Mouse (Mus musculus) kidney, postnatal 10 days (tissue): ENCODE results near the gene Col26a1.
"Not testable (repeated sequence)": the region's sequence is repeated elsewhere in the genome, so short reads cannot be mapped to it uniquely, and the experiment has no call there.

ENCODE experiments used
- DNase-seq: peaks from one replicate; pipeline ENCODE4 v3.0.0; 2021; ENCODE audit warnings: mixed read lengths

Gene Col26a1

DNA sequence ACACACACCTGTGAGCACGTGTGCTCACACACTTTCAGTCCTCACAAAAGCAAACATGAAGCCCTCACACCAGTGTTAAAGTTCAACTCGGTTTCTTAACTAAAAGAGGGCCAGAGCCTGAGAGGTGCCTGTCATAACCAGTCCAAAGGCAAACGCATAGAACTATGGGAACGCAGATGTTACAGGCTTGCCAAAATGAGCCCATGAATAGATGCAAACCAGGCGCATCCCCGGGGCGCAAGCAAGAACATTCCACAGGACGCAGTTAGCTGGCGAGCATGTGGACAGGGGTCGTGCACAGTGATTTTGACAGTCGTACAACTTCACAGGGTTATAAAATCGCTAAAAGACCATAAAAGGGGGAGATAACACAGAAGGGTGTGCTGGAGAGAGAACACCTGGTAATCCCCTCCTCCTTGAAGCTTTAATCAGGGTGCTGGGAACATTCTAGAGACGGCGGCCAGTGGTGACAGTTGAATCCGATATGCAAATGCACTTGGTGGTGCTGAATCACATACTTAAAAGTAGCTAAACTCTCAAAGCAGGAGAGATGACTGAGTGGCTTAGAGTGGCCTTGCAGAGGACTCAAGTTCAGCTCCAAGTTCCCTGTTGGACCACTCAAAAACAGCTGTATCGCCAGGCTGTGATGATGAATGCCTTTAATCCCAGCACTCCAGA lies 76.5 kb downstream of the Col26a1 start:
- no peak for DNase-seq

DNA sequence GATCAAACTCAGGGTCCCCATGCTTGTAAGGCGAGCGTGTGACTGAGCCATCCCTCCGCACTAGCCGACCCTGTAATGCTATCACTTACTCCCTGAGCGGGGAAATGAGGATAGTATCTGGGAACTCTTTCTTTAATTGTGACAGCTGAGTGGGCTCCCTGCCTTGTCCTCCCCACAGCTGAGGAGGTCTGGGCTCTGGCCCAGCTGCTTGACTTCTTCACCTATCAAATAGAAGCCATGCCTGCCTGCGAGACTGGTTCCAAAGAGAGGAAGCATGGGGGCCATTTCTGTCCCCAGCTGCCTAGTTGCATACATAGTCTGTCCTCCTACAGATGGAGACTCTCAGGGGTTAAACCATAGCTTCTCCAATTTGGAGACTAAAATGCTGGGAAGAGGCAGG lies 78.0 kb downstream of the Col26a1 start:
- DNase-seq: peak; percentile 36

DNA sequence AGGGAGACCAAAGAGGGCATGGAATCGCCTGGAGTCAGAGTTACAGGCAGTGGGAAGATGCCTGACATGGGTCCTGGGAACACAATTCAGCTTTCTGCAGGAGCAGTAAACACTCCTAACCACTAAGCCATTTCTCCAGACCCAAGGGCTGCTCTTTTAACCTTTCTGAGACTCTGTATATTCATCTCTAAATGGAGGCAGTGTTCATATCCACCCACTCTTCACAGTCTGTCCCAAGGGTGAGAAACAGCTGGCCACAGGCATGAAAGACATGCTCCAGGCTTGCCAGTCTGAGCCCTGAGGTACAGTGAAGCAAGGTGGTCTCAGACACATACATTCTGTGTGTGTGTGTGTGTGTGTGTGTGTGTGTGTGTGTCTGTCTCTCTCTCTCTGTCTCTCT lies 78.8 kb downstream of the Col26a1 start:
- no peak for DNase-seq

DNA sequence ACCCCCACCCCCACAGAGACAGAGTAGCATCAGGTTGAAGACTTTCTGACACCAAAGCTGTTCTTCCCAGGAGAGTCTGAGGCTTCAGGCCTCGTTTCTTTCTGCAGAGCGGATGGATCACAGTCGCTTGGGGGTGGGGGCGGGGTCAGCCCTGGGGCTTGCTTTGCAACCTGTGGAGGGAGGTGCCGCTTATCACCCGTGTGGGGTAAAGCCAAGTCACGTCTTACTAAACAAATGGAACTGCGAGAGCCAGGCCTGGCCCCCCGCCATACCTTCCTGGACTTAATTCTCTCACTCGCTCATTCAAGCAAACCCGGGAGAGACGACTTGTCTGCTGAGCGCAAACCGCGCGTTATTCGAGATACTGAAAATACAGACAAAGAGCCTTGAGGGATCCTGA lies 80.3 kb downstream of the Col26a1 start:
- peak; percentile 47 for DNase-seq

DNA sequence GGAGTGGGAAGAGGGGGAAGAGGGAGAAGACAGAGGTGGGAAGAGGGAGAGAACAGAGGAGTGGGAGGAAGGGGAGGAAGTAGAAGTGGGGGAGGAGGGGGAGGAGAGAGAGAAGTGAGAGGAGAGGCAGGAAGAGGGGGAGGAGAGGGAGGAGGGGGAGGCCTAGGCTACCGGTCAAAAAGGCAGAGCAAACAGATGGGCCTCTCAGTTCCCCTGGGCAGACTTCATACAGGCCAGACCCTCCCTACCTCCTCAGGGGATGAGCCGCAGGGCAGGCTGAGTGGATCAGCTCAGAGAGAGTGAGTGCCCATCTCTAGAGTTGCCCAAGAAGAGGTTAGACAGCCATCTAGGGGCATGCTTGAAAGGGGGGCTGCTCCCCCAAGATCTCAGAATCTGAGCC lies 86.1 kb downstream of the Col26a1 start:
- peak; percentile 34 for DNase-seq

DNA sequence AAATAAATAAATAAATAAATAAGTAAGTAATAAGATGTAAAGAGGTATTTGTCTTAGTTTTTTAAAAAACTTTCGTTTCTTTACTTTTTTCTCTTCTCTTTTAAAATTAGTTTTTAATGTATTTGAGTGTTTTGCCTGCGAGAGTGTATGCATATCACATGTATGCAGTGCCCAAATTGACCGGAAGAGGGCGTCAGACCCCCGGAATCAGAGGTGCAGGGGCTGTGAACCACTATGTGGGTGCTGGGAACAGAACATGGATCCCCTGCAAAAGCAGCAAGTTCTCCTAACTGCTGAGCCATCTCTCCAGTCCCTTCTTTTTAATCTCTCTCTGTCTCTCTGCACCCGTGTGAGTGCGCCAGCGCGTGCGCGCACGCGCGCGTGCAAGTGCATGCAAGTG lies 89.2 kb downstream of the Col26a1 start:
- no peak for DNase-seq

DNA sequence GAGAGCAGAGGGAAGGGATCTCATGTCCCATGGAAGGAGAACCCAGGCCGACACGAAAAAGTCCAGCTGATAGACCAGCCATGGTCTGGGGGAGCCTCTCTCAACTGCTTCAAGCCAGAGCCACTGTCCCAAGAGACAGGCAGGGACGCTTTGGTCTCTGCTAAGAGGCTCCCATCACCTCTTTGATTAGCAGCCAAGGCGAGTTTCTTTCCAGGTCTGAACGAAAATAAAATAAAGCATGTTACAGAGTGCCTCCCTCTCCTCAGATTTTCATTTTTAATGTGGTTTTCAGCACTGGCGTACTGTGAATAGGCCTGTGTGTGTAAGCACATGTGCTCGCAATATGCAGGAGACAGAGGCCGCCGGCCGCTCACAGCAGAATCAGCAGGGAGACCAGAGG lies 90.5 kb downstream of the Col26a1 start:
- DNase-seq: no peak

DNA sequence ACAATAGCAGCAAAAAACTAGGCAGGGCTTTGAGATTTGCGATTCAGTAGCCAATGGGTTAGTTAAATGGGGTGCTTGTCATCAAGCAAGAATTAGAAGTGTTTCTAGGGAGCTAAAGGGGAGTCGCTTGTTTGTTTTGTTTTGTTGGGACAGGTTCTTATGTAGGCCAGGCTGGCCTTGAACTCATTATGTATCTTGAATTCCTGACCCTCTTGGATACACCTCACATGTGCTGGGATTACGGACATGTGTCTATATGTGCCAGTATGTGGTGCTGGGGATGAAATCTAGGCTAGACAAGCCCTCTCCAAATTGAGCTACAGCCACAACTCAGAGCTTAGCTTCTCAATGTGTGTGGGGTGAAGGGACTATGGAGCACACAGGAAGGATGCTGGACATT lies 91.8 kb downstream of the Col26a1 start:
- DNase-seq: no peak

DNA sequence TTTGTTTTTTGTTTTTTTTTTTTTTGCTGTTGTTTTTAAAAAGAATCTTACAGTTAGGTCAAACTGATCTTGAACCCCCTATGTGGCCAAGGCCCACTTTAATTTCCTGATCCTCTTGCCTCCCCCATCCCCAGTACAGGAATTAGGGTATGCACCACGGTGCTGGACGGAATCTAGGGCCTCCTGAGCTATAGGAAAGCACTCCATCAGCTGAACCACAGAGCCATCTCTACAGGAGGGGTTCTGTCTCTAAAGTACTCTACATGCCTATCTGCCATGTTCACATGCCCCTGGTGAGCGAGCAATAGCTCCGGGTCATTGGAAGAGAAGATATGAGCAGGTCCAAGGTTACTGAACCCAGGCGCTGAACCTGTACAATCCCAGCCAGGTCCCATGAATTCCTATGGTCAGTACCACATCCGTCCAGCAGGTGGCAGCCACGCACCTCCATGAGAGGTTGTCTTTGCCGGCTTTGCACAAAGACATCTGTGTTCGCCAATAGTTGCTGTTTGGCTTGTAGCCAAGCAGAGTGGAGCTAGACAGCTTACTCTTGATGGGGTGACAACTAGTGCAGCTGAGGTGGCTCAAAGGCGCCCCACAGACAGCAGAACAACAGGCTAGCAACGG lies 92.3 kb downstream of the Col26a1 start:
- DNase-seq: peak; percentile 94

DNA sequence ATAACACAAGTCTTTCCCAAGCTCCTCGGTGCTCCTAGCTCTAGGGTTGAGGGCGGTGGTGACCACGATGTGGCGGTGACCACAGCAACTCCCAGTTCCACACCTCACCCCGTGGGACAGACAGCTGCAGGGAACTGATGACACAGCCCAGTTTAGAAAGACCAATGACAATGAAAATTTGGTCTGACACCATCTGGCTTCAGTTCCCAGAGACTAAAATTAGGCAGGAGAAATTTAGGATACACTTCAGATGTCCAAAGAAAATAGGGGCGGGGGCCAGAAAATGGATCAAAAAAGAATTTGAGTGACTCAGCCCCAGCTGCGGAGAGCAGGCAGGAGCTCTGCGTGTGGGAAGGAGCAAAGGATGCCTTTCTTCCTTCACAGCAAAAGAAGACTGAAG lies 98.5 kb downstream of the Col26a1 start:
- DNase-seq: no peak

DNA sequence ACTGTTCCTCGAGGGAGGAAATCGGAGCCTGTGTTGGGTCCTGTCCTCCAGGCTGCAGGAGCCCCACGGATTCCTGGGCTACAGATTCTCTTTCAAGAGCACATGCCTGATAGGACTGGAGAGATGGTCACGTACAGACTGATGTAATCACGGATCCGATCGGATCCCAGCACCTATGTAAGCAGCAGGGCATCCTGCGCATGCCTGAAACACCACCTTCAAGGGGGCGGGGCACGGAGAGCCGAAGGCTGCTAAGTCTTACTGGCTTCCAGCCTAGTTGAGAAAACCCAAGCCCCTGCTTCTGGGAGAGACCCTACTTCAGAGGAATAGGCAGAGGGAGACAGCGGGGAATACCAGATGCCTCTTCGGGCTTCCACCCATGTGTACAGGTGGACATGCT lies 100.4 kb downstream of the Col26a1 start:
- DNase-seq: no peak

DNA sequence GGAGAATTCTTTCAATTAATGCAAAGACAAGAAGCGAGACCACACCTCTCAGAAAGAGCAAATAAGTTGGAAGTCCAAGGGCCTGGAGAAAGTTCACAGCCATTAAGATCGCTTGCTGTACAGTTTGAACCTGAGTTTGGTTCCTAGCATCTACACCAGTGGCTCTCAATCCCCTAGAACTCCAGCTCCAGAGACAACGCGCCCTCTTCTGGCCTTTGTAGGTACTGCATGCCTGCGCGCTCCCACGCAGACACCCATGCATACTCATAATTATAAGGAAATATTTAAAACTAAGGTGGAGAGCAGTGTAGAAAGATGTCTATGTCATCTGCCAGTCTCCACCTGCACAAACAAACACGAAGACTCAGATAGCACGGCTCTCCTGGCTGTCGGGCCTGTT lies 102.5 kb downstream of the Col26a1 start:
- DNase-seq: peak; percentile 53

DNA sequence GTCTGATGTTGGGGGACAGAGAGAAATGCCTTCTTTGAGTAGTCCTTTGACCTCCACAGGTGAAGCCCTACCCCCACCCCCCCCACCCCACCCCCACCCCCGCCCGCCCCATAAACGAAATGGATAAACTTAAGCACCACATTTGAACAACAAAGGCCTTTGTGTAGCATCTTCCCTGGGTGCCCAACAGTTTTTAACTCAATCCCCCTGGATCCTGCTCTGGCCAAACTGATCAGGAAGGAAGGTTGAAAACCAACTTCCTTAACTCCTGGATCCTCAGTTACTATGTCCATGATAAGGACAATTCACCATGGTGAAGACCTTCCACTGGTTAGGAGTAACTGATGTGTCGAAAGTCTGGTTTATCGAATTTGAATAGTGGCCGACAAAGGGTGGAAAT lies 103.1 kb downstream of the Col26a1 start:
- DNase-seq: no peak

DNA sequence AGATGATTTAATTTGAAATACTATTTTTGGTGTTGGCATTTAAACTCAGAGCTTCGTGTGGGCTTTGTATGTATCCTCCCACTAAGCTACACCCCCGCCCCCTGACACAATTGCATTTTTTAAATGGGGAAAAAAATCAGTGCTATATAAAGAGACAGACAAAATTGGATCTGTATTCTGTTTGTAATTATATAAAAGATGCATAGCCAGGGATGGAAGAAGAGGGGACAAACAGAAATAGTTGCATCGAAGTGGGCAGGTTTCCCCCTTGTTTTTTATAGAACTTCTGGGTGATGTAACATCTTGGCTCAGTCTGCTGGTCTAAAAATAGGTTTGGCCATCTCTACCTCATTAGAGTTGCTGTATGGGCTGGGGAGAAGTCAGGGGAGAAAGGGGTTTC lies 107.5 kb downstream of the Col26a1 start:
- no peak for DNase-seq

DNA sequence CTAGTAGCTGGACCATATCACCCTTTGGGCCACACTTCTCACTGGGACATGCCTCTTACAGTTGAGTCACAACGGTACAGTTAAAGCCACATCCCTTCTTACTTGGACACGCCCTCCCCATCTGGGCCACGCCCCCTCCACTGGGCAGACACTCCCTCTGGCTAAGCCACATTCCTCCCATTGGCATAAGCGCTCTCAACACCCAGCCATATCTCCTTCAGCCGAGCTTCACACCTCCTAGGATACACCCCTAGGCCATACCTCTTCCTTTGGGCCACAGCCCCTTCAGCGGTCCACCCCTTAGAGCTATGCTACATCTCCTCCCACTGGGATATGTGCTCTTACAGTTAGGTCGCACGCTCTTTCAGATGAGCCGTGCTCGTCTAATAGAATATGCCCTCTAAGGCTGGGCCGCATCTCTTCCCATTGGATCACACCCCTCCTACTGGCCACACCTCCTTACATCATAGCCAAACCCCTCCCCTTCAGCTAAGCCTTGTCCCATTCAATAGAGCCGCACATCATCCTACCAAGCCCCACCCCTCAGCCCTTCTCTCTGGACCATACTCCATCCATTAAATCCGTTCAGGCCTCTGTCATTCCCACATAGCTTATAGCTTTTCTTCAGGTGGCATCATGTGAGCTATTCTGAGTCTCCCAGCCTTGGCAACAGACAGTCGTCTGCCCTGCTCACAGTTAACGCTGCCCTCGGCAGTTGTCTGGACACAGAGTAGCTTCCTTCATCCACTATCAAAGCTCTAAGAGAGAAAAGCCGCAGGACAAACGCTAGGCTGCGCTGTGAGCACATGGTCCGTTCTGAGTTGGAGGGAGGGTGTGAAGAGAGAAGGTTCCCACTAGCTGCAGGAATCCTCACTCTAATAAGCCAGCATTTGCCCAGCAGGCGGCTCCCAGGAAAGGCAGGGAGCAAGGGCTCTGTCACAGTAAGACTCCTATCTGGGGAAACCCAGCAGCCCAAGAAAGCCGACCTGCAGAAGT lies 109.7 kb downstream of the Col26a1 start:
- DNase-seq: no peak

DNA sequence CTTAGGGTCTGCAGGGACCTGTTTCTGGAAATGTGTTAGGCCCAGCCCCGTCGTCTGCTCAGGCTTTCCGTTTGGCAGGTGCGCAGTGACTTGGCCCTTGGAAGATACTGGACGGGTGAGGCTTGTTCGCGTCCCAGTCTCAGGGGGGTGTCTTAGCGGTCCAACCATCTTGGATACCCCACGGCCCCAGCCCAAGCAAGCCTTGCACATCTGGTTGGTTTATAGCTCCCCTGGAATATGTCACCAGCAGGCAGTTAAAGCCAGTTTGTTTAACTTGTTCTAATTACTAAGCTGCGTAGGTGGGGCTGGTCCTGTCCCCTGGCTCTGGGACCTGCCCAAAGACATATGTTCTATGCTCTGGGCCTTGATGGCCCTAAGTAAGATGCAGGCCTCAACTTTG lies 111.9 kb downstream of the Col26a1 start:
- DNase-seq: no peak

DNA sequence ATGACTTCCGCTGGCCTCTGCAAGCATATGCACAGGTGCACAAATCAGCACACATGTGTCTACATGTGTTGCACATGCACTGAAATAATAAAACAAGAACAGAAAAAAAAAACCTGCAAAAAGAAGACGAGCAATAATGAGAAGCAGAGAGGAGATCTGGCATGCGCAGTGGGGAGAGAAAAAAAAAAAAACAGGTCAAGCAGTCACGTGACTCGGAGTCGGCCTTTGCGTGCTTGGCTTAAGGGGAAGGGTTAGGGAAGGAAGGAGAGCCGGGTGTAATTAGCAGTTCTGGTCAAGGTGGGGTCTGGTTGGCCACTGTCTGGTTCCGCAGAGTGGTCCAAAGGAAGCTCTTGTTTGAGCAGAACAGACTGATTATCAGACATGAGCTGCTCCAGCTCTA lies 115.7 kb downstream of the Col26a1 start:
- no peak for DNase-seq

DNA sequence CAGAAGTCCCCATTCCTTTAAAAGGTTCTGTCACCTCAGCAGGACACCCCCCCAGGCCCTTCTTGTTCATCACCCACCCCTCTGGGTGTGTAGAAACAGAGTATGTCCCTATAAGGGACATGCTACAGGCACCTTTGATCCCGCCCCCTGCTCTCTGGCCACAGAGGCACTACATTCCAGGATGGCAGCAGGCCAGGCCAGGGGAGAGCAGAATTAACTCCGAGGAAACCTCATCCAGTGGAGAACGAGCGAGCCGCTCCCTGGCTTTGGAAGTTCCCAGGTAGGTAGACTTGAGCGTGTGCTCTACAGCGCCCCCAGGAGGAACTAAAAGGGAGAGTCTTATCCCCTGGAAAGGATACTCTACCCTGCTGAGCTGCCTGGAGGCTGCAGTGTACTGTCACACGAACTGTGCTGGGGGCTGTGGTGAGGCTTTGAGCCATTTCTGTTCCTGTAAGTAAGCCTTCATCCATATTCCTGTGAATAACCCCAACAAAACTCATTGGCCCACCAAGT lies 118.8 kb downstream of the Col26a1 start:
- DNase-seq: peak; percentile 58

DNA sequence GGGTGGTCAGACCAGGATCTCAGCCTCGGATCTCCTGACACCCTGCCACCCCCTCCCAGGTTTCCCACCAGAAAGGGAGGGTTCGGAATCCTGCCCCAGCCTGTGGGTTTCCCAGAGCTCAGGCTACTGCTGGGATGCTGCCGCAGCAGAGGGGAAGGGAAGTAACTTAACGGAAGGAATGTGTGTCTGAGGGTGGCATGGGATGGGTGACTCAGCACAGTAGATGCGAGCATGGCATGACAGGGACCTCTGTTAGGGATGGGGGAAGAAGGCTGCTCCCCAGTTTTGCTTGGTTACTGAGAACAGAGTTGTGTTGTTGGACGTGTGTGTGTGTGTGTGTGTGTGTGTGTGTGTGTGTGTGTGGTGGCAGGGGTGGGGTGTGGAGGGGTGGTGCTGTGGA lies 122.7 kb downstream of the Col26a1 start:
- DNase-seq: no peak

DNA sequence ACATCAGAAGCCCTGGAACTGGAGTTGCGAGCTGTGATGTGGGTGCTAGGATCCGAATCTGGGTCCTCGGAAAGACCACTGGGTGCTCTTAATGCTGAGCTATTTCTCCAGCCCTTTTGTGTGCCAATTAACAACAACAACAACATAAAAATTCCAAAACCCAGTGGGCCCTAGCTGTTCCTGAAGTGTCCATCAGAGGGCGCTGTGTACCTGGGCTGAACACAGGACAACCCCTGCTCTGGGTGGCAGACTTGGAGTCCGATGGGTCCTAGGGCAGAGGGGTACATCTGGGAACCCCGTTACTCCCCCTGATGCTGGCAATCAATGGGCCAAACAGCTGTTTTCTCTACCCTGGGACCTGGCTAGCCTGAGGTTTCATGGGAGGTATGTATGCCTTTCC lies 123.2 kb downstream of the Col26a1 start:
- no peak for DNase-seq

DNA sequence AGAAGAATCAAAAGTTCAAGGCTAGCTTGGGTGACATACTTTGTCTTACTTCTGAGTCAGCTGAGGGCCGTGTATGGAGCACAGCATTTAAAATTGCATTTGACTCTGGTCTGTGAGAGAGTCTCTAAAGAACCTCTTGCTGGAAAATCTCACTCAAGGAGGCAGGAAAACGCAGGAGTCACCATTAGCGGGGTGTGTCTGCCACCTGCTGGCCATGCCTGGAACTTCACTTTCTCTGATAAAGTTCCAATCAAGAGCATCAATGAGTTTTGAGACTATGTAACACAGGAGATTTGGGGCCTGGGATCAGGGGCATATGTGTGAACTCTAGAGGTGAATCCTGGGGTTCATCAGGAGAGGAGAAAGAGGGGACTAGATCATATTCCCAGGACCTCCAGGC lies 127.3 kb downstream of the Col26a1 start:
- DNase-seq: peak; percentile 80

DNA sequence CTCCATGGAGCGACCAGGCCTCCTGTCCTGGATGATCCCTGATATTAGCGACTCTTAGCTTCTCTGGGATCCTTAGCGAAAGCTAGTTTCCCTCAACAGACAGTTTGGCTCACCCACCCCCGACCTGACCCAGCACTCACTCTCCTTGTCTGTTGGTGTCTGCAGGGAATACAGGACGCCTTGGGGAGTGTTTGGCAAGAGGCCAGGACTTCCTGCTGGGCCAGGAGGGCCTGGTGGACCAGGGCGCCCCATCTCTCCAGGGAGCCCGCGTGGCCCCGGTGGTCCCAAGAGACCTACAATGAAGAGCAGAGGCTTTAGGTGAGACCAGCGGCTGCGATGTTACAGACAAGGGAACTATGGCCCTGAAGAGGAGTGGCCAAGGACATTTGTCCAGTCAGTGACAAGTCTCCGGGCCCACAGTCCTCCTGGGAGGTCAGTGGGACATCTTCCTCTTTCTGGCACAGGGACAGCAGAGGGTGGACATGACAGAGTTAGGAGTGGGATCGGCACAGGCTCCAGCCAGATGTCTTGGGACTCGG lies 128.9 kb downstream of the Col26a1 start:
- peak; percentile 28 for DNase-seq

DNA sequence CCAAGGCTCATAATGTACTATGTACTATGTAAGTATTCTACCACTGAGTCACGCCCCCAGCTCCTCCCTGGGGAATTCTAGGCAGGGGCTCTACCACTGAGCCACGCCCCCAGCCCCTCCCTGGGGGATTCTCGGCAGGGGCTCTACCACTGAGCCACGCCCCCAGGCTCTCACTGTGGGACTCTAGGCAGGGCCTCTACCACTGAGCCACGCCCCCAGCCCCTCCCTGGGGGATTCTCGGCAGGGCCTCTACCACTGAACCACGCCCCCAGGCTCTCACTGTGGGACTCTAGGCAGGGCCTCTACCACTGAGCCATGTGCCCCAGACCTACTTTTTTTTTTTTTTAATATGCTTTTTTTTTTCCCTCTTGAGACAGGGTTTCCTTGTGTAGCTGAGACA lies 129.8 kb downstream of the Col26a1 start:
- not testable (repeated sequence) for DNase-seq
